Mouse (Mus musculus) forebrain, embryonic 13.5 days (tissue): ENCODE results near the gene Il23a. TPM values are rescaled to one million over a fixed set of nuclear protein-coding genes. Genes with fewer than 3 reads are reported as not detected.
A peak's percentile ranks its signal among the peaks of the same experiment; 100 is the strongest.

Experiments
- ATAC-seq: fragments of 200-750 bp; cut with Nextera tagmentation; 2 replicates; pipeline ENCODE4 v1.8.0; 2017
- H3K27ac ChIP-seq: fragments of 300-500 bp; sonication (generic); 2 replicates; pipeline ENCODE4 v1.5.1; 2015; ENCODE audit warnings: inconsistent platforms, mild to moderate bottlenecking, moderate library complexity
- H3K27me3 ChIP-seq: fragments of 300-500 bp; sonication (generic); 2 replicates; pipeline ENCODE4 v1.6.1; 2015; ENCODE audit warnings: mild to moderate bottlenecking, inconsistent platforms
- H3K36me3 ChIP-seq: fragments of 300-500 bp; sonication (generic); 2 replicates; pipeline ENCODE4 v1.6.1; 2015; ENCODE audit warnings: mild to moderate bottlenecking, inconsistent platforms; ENCODE audit not compliant: poor library complexity, severe bottlenecking
- H3K4me1 ChIP-seq: fragments of 300-500 bp; sonication (generic); 2 replicates; pipeline ENCODE4 v1.6.1; 2015; ENCODE audit warnings: inconsistent platforms
- H3K4me2 ChIP-seq: fragments of 300-500 bp; sonication (generic); 2 replicates; pipeline ENCODE4 v1.6.1; 2015; ENCODE audit warnings: inconsistent platforms, mild to moderate bottlenecking, moderate library complexity
- H3K4me3 ChIP-seq: fragments of 300-500 bp; sonication (generic); 2 replicates; pipeline ENCODE4 v1.5.1; 2015; ENCODE audit warnings: mild to moderate bottlenecking, inconsistent platforms
- H3K9ac ChIP-seq: fragments of 300-500 bp; sonication (generic); 2 replicates; pipeline ENCODE4 v1.6.1; 2015; ENCODE audit warnings: mild to moderate bottlenecking, inconsistent platforms
- H3K9me3 ChIP-seq: fragments of 300-500 bp; sonication (generic); replicated peaks from 2 replicates; pipeline ENCODE4 v1.6.1; 2016; ENCODE audit warnings: inconsistent platforms
- WGBS: fragments of 180-500 bp; shearing (Covaris S2); methylation state at CpG from one replicate; pipeline ENCODE4 v1.1.7; 2015; 5-methylcytosine and 5-hydroxymethylcytosine counted together
- polyA plus RNA-seq: library from polyadenylated mRNA; unstranded; fragments of >200 nt; fragmentation: Nextera tagmentation; extraction: Ambion mirVana; gene quantifications from 2 replicates; pipeline ENCODE4 v1.2.1, GENCODE M21; 2015

The Il23a gene
- polyA plus RNA-seq = not detected in 2 replicates

GRCm38 (mm10) chr10:128298702-128299171, at the start of gene Il23a:
TSS of gene Il23a (minus strand) at chr10:128298752.
- H3K4me3 ChIP-seq = no peak within 1 kb of the TSS
- H3K4me2 ChIP-seq = no peak within 1 kb of the TSS
- no peak for ATAC-seq
- no peaks in the 10 kb centered on the region for H3K36me3 ChIP-seq
- no peak within 1 kb of the TSS for H3K9ac ChIP-seq
- 87% methylated on average over 11 of the region's 11 CpGs for WGBS
- no peaks in the 10 kb centered on the region for H3K27me3 ChIP-seq
- 0 out of 2 replicates have a peak within 1 kb of the TSS, but pooled peaks have one; percentile 14 for H3K27ac ChIP-seq
- peaks cover 14% of the 10 kb centered on the region for H3K4me1 ChIP-seq
- no peaks in the 10 kb centered on the region for H3K9me3 ChIP-seq

GRCm38 (mm10) chr10:128347541-128347940, 49.0 kb upstream of the Il23a start:
- peaks cover 28% of the 10 kb centered on the region for H3K36me3 ChIP-seq
- H3K4me2 ChIP-seq = no peak overlapping the region
- H3K9me3 ChIP-seq = no peaks in the 10 kb centered on the region
- H3K27me3 ChIP-seq = no peaks in the 10 kb centered on the region
- H3K4me1 ChIP-seq = peaks cover 13% of the 10 kb centered on the region
- ATAC-seq = no peak
- WGBS = 94% methylated on average over 8 of the region's 8 CpGs
- H3K27ac ChIP-seq = no peak overlapping the region
- H3K9ac ChIP-seq = no peak overlapping the region
- H3K4me3 ChIP-seq = no peak overlapping the region

GRCm38 (mm10) chr10:128344568-128345275, 46.2 kb upstream of the Il23a start:
- ATAC-seq = peak; percentile 55; the same call in 1 of the 2 replicates
- no peak overlapping the region for H3K9ac ChIP-seq
- H3K9me3 ChIP-seq = no peaks in the 10 kb centered on the region
- H3K36me3 ChIP-seq = no peaks in the 10 kb centered on the region
- H3K27ac ChIP-seq = peak overlapping the region; percentile 61
- peaks cover 15% of the 10 kb centered on the region for H3K4me1 ChIP-seq
- 53% methylated on average over 7 of the region's 7 CpGs for WGBS
- H3K27me3 ChIP-seq = no peaks in the 10 kb centered on the region
- H3K4me2 ChIP-seq = no peak overlapping the region
- no peak overlapping the region for H3K4me3 ChIP-seq

- Histone ChIP-seq H3K27me3 (no peaks in the 10 kb centered on the region), H3K27ac (no peak overlapping the region), H3K4me2 (no peak overlapping the region), H3K4me1 (peaks cover 28% of the 10 kb centered on the region), H3K36me3 (no peaks in the 10 kb centered on the region), H3K4me3 (no peak overlapping the region), H3K9ac (no peak overlapping the region), H3K9me3 (no peaks in the 10 kb centered on the region)
- no peak for ATAC-seq
- 90% methylated on average over 1 of the region's 1 CpGs for WGBS
Measured at GRCm38 (mm10) chr10:128343436-128343835, 44.9 kb upstream of the Il23a start.

GRCm38 (mm10) chr10:128340257-128340656, 41.7 kb upstream of the Il23a start:
- Histone ChIP-seq H3K4me2 (no peak overlapping the region), H3K4me1 (peaks cover 36% of the 10 kb centered on the region), H3K27me3 (no peaks in the 10 kb centered on the region), H3K9ac (no peak overlapping the region), H3K27ac (no peak overlapping the region), H3K4me3 (no peak overlapping the region), H3K36me3 (no peaks in the 10 kb centered on the region), H3K9me3 (no peaks in the 10 kb centered on the region)
- no peak for ATAC-seq
- whole genome bisulfite sequencing = 83% methylated on average over 2 of the region's 2 CpGs

- ATAC-seq = no peak
- peaks cover 27% of the 10 kb centered on the region for H3K4me1 ChIP-seq
- no peak overlapping the region for H3K27ac ChIP-seq
- peak overlapping the region; percentile 95 for H3K4me2 ChIP-seq
- no peaks in the 10 kb centered on the region for H3K27me3 ChIP-seq
- no peaks in the 10 kb centered on the region for H3K9me3 ChIP-seq
- H3K4me3 ChIP-seq = peak overlapping the region; percentile 96
- 85% methylated on average over 2 of the region's 2 CpGs for WGBS
- no peaks in the 10 kb centered on the region for H3K36me3 ChIP-seq
- peak overlapping the region; percentile 97 for H3K9ac ChIP-seq
Measured at GRCm38 (mm10) chr10:128338948-128339347, 40.4 kb upstream of the Il23a start.

- 17% methylated on average over 5 of the region's 5 CpGs for WGBS
Measured at GRCm38 (mm10) chr10:128338415-128338814, 39.9 kb upstream of the Il23a start.

GRCm38 (mm10) chr10:128337306-128338181, 39.0 kb upstream of the Il23a start, which contains the start of gene Cs:
TSS of gene Cs (plus strand) at chr10:128337734.
- H3K4me1 ChIP-seq = peaks cover 22% of the 10 kb centered on the region
- H3K27ac ChIP-seq = peak within 1 kb of the TSS; percentile 92
- 1% methylated on average over 61 of the region's 61 CpGs for WGBS
- H3K9me3 ChIP-seq = no peaks in the 10 kb centered on the region
- peak within 1 kb of the TSS; percentile 96 for H3K4me3 ChIP-seq
- peak within 1 kb of the TSS; percentile 95 for H3K4me2 ChIP-seq
- H3K9ac ChIP-seq = peak within 1 kb of the TSS; percentile 97
- peak; percentile 100 for ATAC-seq
- no peaks in the 10 kb centered on the region for H3K36me3 ChIP-seq
- no peaks in the 10 kb centered on the region for H3K27me3 ChIP-seq

More at GRCm38 (mm10) chr10:128338415-128338814, 39.9 kb upstream of the Il23a start:
- ATAC-seq = no peak
- Histone ChIP-seq H3K9ac (peak overlapping the region; percentile 97), H3K27ac (peak overlapping the region; percentile 92), H3K4me2 (peak overlapping the region; percentile 95), H3K36me3 (no peaks in the 10 kb centered on the region), H3K4me1 (peaks cover 25% of the 10 kb centered on the region), H3K4me3 (peak overlapping the region; percentile 96), H3K27me3 (no peaks in the 10 kb centered on the region), H3K9me3 (no peaks in the 10 kb centered on the region)

GRCm38 (mm10) chr10:128336597-128336996, 38.0 kb upstream of the Il23a start:
- WGBS = 89% methylated on average over 3 of the region's 3 CpGs
- Histone ChIP-seq H3K27me3 (no peaks in the 10 kb centered on the region), H3K27ac (no peak overlapping the region), H3K4me1 (peaks cover 22% of the 10 kb centered on the region), H3K4me2 (peak overlapping the region; percentile 95), H3K4me3 (peak overlapping the region; percentile 96; the same call in 1 of the 2 replicates), H3K9ac (peak overlapping the region; percentile 54; the same call in 1 of the 2 replicates), H3K9me3 (no peaks in the 10 kb centered on the region), H3K36me3 (no peaks in the 10 kb centered on the region)
- no peak for ATAC-seq

GRCm38 (mm10) chr10:128336195-128336594, 37.6 kb upstream of the Il23a start:
- Histone ChIP-seq H3K9ac (no peak overlapping the region), H3K4me3 (no peak overlapping the region), H3K36me3 (no peaks in the 10 kb centered on the region), H3K4me2 (no peak overlapping the region), H3K27me3 (no peaks in the 10 kb centered on the region), H3K4me1 (peaks cover 22% of the 10 kb centered on the region), H3K9me3 (no peaks in the 10 kb centered on the region), H3K27ac (no peak overlapping the region)
- WGBS = 94% methylated on average over 3 of the region's 3 CpGs
- ATAC-seq = no peak

GRCm38 (mm10) chr10:128335582-128335981, 37.0 kb upstream of the Il23a start:
- WGBS = 3% methylated on average over 4 of the region's 4 CpGs
- no peaks in the 10 kb centered on the region for H3K9me3 ChIP-seq

More at GRCm38 (mm10) chr10:128335582-128335981, 37.0 kb upstream of the Il23a start:
- Histone ChIP-seq H3K27me3 (no peaks in the 10 kb centered on the region), H3K9ac (no peak overlapping the region), H3K4me1 (peaks cover 22% of the 10 kb centered on the region), H3K4me3 (no peak overlapping the region), H3K4me2 (no peak overlapping the region), H3K36me3 (no peaks in the 10 kb centered on the region), H3K27ac (no peak overlapping the region)
- no peak for ATAC-seq
